7 mouse cellular contexts compared by ENCODE assay signal in the genomic region with DNA sequence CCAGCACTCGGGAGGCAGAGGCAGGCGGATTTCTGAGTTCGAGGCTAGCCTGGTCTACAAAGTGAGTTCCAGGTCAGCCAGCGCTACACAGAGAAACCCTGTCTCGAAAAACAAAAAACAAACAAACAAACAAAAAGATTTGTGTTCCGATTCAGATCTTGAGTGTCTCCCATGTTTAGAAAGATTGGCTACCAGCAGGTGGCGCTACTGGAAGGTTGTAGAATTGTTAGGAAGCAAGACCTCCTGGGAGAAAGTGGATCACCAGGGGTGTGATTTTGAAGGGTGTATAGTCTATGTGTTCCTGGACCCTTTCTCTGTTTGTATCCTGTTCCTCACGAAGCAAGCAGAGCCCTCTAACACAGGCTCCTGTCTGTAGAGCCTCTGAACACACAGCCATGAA. TPM values are rescaled to one million over a fixed set of nuclear protein-coding genes. Genes with fewer than 3 reads are reported as not detected.
DNase-seq lines count a peak whose midpoint lies in the region; ATAC-seq and TF ChIP-seq lines count a peak whose summit lies in the region.

No protein-coding gene starts in this region.

- 0 out of 2 replicates have a peak, but pooled peaks have one; percentile 10 for TF ChIP-seq CTCF in kidney, adult 2 months (conservative IDR thresholded peaks at IDR 0.05; ENCODE audit: insufficient read depth, insufficient read length, low read depth, low read length)
- TF ChIP-seq CTCF in liver, postnatal 0 days (IDR thresholded peaks at IDR 0.05; ENCODE audit: low read depth): peak; percentile 67

- H3K36me3 ChIP-seq in kidney, adult 2 months (ENCODE audit: control insufficient read depth, insufficient read depth, low read length): no peaks in the 10 kb centered on the region
- H3K36me3 ChIP-seq in liver, postnatal 0 days (replicated peaks; ENCODE audit: insufficient read depth, low read length): no peaks in the 10 kb centered on the region

- H3K27ac ChIP-seq in kidney, adult 2 months (ENCODE audit: insufficient read depth, low read depth, low read length): no peak overlapping the region
- H3K27ac ChIP-seq in liver, postnatal 0 days (ENCODE audit: low read depth): no peak overlapping the region

- no peak overlapping the region for H3K4me3 ChIP-seq in kidney, adult 2 months (ENCODE audit: insufficient read depth, low read depth, low read length)
- H3K4me3 ChIP-seq in liver, postnatal 0 days (ENCODE audit: low read depth, low read length): no peak overlapping the region

- no peaks in the 10 kb centered on the region for H3K9me3 ChIP-seq in liver, postnatal 0 days (ENCODE audit: low read length)

- no peak overlapping the region for H3K4me2 ChIP-seq in liver, postnatal 0 days (ENCODE audit: low read depth, low read length)

- ATAC-seq in liver, postnatal 0 days: no peak
- no peak for ATAC-seq in erythroid progenitor cell, adult 5-6 weeks (replicated peaks; ENCODE audit: low FRiP score, poor library complexity, severe bottlenecking)

- 85% methylated on average over 8 of the region's 8 CpGs for WGBS in kidney, adult 2 months
- 65% methylated on average over 8 of the region's 8 CpGs for WGBS in liver, postnatal 0 days (ENCODE audit: insufficient replicate concordance)

- no peaks in the 10 kb centered on the region for H3K4me1 ChIP-seq in kidney, adult 2 months (ENCODE audit: control insufficient read depth, insufficient read depth, low read length)
- H3K4me1 ChIP-seq in liver, postnatal 0 days (ENCODE audit: insufficient read depth): no peaks in the 10 kb centered on the region

- TF ChIP-seq EP300 in liver, postnatal 0 days (IDR thresholded peaks at IDR 0.05; ENCODE audit: low read depth): no peak

- no peak for TF ChIP-seq POLR2A in kidney, adult 2 months (IDR thresholded peaks at IDR 0.05; ENCODE audit: low read depth, low read length)

- H3K27me3 ChIP-seq in kidney, adult 2 months (replicated peaks; ENCODE audit: control insufficient read depth, insufficient read depth, low read length): no peaks in the 10 kb centered on the region
- H3K27me3 ChIP-seq in liver, postnatal 0 days (ENCODE audit: insufficient read depth, low read length): no peaks in the 10 kb centered on the region

- DNase-seq in kidney, adult 2 months: peak; percentile 21
- DNase-seq in kidney, adult 11 months: no peak
- DNase-seq in urinary bladder, postnatal 25 days (ENCODE audit: low spot score): peak; percentile 35
- DNase-seq in urinary bladder, postnatal 36 days (ENCODE audit: low spot score in 2 of 2): no peak
- DNase-seq in c-Kit-positive CD71-positive TER-119-positive erythroid progenitor cells, embryonic 14.5 days (ENCODE audit: low spot score): peak; percentile 22
- DNase-seq in liver, postnatal 0 days: peak; percentile 57

- no peak overlapping the region for H3K9ac ChIP-seq in liver, postnatal 0 days (replicated peaks)

RNA-seq across cellular contexts. Expression of a gene that starts 4.1 kb away (rescaled TPM):
- 0.96 and 0.97 TPM in 2 replicates for polyA plus RNA-seq in kidney, adult 2 months (2012; rRNA removed)
- polyA plus RNA-seq in liver, postnatal 0 days (2015; fragmentation: Nextera tagmentation; extraction: Ambion mirVana): 0.02 and 0.05 TPM in 2 replicates
- not detected in 2 replicates for total RNA-seq in erythroid progenitor cell, adult 5-6 weeks (2015; ENCODE audit: low replicate concordance)
- not detected in 2 replicates for total RNA-seq in erythroid progenitor cell, adult 5-6 weeks (2017; ENCODE audit: low replicate concordance)

RNA-seq across cellular contexts. Expression of a gene that starts 34.2 kb away (rescaled TPM):
- polyA plus RNA-seq in kidney, adult 2 months (2012; rRNA removed): 0.05 TPM in 1 of 2 replicates, not detected in the other
- polyA plus RNA-seq in liver, postnatal 0 days (2015; fragmentation: Nextera tagmentation; extraction: Ambion mirVana): not detected in 2 replicates
- total RNA-seq in erythroid progenitor cell, adult 5-6 weeks (2015; ENCODE audit: low replicate concordance): not detected in 2 replicates
- total RNA-seq in erythroid progenitor cell, adult 5-6 weeks (2017; ENCODE audit: low replicate concordance): not detected in 2 replicates

Comparison
In these comparisons a context has a peak if more than half of its experiments do, and no peak if none do; other contexts are left out.
1. DNase-seq: peak in kidney, adult 2 months (single experiment), urinary bladder, postnatal 25 days (single experiment), c-Kit-positive CD71-positive TER-119-positive erythroid progenitor cells, embryonic 14.5 days (single experiment) and liver, postnatal 0 days (single experiment); none in kidney, adult 11 months (single experiment) and urinary bladder, postnatal 36 days (0 of 2).